Mouse (Mus musculus) C2C12 (cell line): ENCODE data around the gene Cttnbp2nl. TPM values are rescaled to one million over a fixed set of nuclear protein-coding genes. Genes with fewer than 3 reads are reported as not detected.

Source experiments
- H3K27me3 ChIP-seq: one replicate; pipeline ENCODE4 v1.6.1; 2011; ENCODE audit not compliant: control insufficient read depth, insufficient read depth, insufficient read length
- H3K36me3 ChIP-seq: one replicate; pipeline ENCODE4 v1.6.1; 2011; ENCODE audit not compliant: control insufficient read depth, insufficient read depth
- H3K4me3 ChIP-seq: one replicate; pipeline ENCODE4 v1.5.1; 2011; ENCODE audit warnings: mild to moderate bottlenecking, control low read depth; ENCODE audit not compliant: poor library complexity, insufficient read depth, severe bottlenecking
- H3K79me2 ChIP-seq: one replicate; pipeline ENCODE4 v1.6.1; 2011; ENCODE audit not compliant: control insufficient read depth, insufficient read depth
- H3K79me3 ChIP-seq: one replicate; pipeline ENCODE4 v1.6.1; 2011; ENCODE audit warnings: low read depth, control low read depth
- H3ac ChIP-seq: one replicate; pipeline ENCODE3; 2011; ENCODE audit warnings: low read depth; ENCODE audit not compliant: control insufficient read depth, insufficient read length
- CEBPB ChIP-seq: IDR thresholded peaks from one replicate; pipeline ENCODE4 v1.6.1; 2011; ENCODE audit warnings: low read depth, mild to moderate bottlenecking, control low read depth, moderate library complexity
- CTCF ChIP-seq: IDR thresholded peaks from one replicate; pipeline ENCODE4 v1.5.1; 2011; ENCODE audit not compliant: control insufficient read depth, insufficient read depth, insufficient read length
- FOSL1 ChIP-seq: IDR thresholded peaks from one replicate; pipeline ENCODE4 v1.8.0; 2011; ENCODE audit warnings: mild to moderate bottlenecking, low read length; ENCODE audit not compliant: poor library complexity, insufficient read depth, severe bottlenecking
- MAX ChIP-seq: IDR thresholded peaks from one replicate; pipeline ENCODE4 v1.6.1; 2011; ENCODE audit warnings: mild to moderate bottlenecking, control low read depth
- MYOD1 ChIP-seq: IDR thresholded peaks from one replicate; pipeline ENCODE4 v1.6.1; 2011; ENCODE audit warnings: low read depth; ENCODE audit not compliant: control insufficient read depth, insufficient read length
- MYOG ChIP-seq: IDR thresholded peaks from one replicate; pipeline ENCODE4 v1.6.1; 2011; ENCODE audit not compliant: control insufficient read depth, insufficient read length; ENCODE audit errors: extremely low read depth
- USF1 ChIP-seq: IDR thresholded peaks from one replicate; pipeline ENCODE4 v1.6.1; 2011; ENCODE audit warnings: low read depth, mild to moderate bottlenecking, control low read depth, moderate library complexity
- polyA plus RNA-seq: library from polyadenylated mRNA; unstranded; fragments of >200 nt; fragmentation: generic; extraction: Trizol; gene quantifications from one replicate; pipeline ENCODE4 v1.2.1, GENCODE M21; 2012; ENCODE audit warnings: missing spikeins

The Cttnbp2nl gene
- polyA plus RNA-seq, 1 experiment = 11.2 TPM

- H3K4me3 ChIP-seq = no peak overlapping the region
- H3ac ChIP-seq = no peak overlapping the region
- TF ChIP-seq MAX (no peak), CEBPB (no peak), USF1 (no peak)
- no peaks in the 10 kb centered on the region for H3K27me3 ChIP-seq
- H3K79me2 ChIP-seq = peaks cover 70% of the 10 kb centered on the region
- peaks cover 26% of the 10 kb centered on the region for H3K79me3 ChIP-seq
- peaks cover 16% of the 10 kb centered on the region for H3K36me3 ChIP-seq
These were observed 36.7 kb downstream of the Cttnbp2nl start for GRCm38 (mm10) chr3:105016204-105016603.

DNA sequence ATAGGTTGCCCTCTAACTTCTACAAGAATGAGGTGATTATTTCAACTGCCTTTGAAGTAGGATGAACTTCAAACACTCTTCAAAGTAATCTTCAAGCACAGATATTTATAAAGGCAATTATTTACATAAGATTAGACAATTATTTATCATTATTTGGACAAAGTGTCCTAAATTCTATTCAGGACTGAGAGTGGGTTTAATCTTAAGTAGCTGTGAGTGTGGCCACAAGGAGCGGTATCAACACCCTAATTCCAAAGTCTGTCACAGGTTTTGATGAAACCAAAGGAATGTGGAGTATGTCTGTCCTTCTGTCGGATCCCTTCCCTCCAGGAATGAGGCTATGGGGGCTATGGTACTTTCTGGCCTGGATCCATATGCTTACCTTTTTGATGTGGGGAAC lies 38.0 kb downstream of the Cttnbp2nl start:
- H3K79me2 ChIP-seq = peaks cover 59% of the 10 kb centered on the region
- H3K27me3 ChIP-seq = no peaks in the 10 kb centered on the region
- peaks cover 29% of the 10 kb centered on the region for H3K36me3 ChIP-seq
- H3ac ChIP-seq = no peak overlapping the region
- peaks cover 24% of the 10 kb centered on the region for H3K79me3 ChIP-seq
- no peak overlapping the region for H3K4me3 ChIP-seq
- TF ChIP-seq MYOD1 (no peak), MYOG (no peak), CEBPB (no peak), USF1 (no peak), FOSL1 (no peak), MAX (no peak), CTCF (no peak)

DNA sequence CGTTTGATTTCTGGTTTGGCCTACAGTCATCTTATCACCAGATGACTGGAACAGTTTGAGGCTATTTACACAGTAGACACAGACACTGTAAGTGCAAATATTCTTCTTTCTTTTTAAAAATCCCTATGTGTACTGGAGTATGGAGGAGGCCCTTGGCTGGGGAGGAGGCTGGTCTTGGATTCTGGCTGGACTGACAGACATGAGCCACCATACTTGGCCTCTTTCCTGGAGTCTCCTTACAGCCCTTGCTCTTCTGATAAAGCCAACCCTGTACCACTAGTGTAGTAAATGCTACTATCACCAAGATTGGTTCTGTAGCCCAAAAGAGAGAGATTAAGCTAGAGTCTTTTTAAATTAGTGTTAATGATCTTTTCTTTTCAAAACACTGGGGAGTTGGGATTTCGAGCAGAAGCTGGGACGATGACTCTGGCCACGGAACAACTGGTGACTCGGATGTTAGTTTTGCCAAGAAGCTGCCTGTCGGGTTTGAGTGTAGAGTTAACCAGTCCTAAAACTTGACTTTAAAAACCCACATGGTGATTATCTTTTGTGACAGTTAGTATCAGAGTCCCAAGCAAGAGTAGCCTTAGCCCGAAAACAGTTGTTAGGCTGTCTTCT lies 40.1 kb downstream of the Cttnbp2nl start:
- peaks cover 31% of the 10 kb centered on the region for H3K36me3 ChIP-seq

DNA sequence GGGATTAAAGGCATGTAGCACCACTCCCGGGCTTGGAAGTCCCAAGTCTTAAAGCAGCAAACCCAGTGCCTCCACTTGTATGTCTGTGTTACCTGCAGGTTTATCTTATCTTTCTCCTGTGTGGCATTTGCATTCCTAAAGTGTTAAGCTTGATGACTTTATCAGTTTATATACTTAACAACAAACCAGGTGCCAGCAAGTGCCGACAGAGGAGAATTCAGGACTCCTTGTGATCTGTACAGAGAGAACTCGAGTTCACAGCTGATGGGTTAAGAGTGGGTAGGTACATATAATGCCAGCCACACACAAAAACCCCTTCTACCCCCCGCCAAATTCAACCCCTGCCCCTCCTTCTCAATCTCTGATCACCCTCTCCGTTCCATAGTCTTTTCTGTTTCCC lies 41.1 kb downstream of the Cttnbp2nl start:
- H3ac ChIP-seq = no peak overlapping the region
- no peaks in the 10 kb centered on the region for H3K27me3 ChIP-seq
- H3K4me3 ChIP-seq = no peak overlapping the region
- H3K36me3 ChIP-seq = peaks cover 39% of the 10 kb centered on the region
- peaks cover 22% of the 10 kb centered on the region for H3K79me3 ChIP-seq
- H3K79me2 ChIP-seq = peaks cover 43% of the 10 kb centered on the region
- no peak for TF ChIP-seq CTCF
- TF ChIP-seq MYOG = no peak
- no peak for TF ChIP-seq FOSL1
- no peak for TF ChIP-seq MYOD1
- no peak for TF ChIP-seq MAX
- TF ChIP-seq CEBPB = no peak
- TF ChIP-seq USF1 = no peak

More for the DNA sequence above, 40.1 kb downstream of the Cttnbp2nl start:
- H3K27me3 ChIP-seq = no peaks in the 10 kb centered on the region
- H3K79me2 ChIP-seq = peaks cover 46% of the 10 kb centered on the region
- no peak for TF ChIP-seq CTCF
- no peak for TF ChIP-seq USF1
- TF ChIP-seq CEBPB = no peak
- TF ChIP-seq MYOG = no peak
- no peak for TF ChIP-seq MYOD1
- no peak for TF ChIP-seq FOSL1
- TF ChIP-seq MAX = no peak
- no peak overlapping the region for H3K4me3 ChIP-seq
- H3ac ChIP-seq = no peak overlapping the region
- H3K79me3 ChIP-seq = peaks cover 22% of the 10 kb centered on the region

GRCm38 (mm10) chr3:105010681-105011339 lies 42.1 kb downstream of the Cttnbp2nl start:
- Histone ChIP-seq H3K4me3 (no peak overlapping the region), H3K36me3 (peaks cover 50% of the 10 kb centered on the region), H3K79me2 (peaks cover 35% of the 10 kb centered on the region), H3ac (no peak overlapping the region), H3K79me3 (peaks cover 20% of the 10 kb centered on the region), H3K27me3 (no peaks in the 10 kb centered on the region)
- TF ChIP-seq MAX (no peak), CTCF (no peak), FOSL1 (no peak)

DNA sequence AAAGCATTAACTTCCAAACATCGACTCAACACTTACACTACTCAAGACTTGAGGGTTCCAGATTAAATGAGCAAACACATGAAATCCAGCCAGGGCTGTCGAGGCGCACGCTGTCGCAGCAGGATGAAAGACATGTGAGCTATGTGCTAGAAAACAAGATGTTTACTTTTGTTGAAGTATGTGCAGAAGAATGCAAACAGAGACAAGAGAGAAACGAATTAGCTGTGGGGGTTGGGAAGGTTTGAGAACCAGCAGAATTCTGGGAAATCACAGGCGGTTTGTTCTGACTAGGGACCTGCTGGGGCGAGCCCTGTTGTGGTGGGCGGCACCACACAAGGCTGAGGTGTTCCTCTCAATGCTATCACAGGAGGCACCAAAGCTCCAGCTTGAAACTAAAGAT lies 44.9 kb downstream of the Cttnbp2nl start:
- TF ChIP-seq MYOG = no peak
- TF ChIP-seq CEBPB = no peak
- no peak for TF ChIP-seq MAX
- TF ChIP-seq FOSL1 = no peak
- TF ChIP-seq CTCF = no peak
- TF ChIP-seq USF1 = no peak
- no peak for TF ChIP-seq MYOD1

More for the DNA sequence above, 44.9 kb downstream of the Cttnbp2nl start:
- no peak overlapping the region for H3K4me3 ChIP-seq
- H3K36me3 ChIP-seq = peaks cover 74% of the 10 kb centered on the region
- no peaks in the 10 kb centered on the region for H3K27me3 ChIP-seq
- H3ac ChIP-seq = no peak overlapping the region
- H3K79me3 ChIP-seq = peaks cover 3% of the 10 kb centered on the region
- peaks cover 11% of the 10 kb centered on the region for H3K79me2 ChIP-seq
